Mouse (Mus musculus) forebrain, embryonic 14.5 days (tissue): ENCODE measurements around the gene Tubb5. TPM values are rescaled to one million over a fixed set of nuclear protein-coding genes. Genes with fewer than 3 reads are reported as not detected.

ENCODE experiments used
- microRNA-seq: library from miRNA; unstranded; fragments of <30 nt; microRNA quantifications from one replicate; pipeline ENCODE4, GENCODE M21; 2016
- polyA plus RNA-seq: library from polyadenylated mRNA; unstranded; fragments of >200 nt; fragmentation: Nextera tagmentation; extraction: Ambion mirVana; gene quantifications from 2 replicates; pipeline ENCODE4 v1.2.1, GENCODE M21; 2014

The Tubb5 gene
- polyA plus RNA-seq, 1 experiment from 2014 or later: 2,004 TPM

Small RNA genes lying within 50 kb of the gene (microRNA-seq; reads per million reads assigned to microRNA genes)
- not detected for gene Gm28033

Other genes starting within 250 kb of the Tubb5 start
- 0.51 TPM in 1 of 2 replicates, not detected in the other for gene Sfta2, start 236.8 kb downstream of the Tubb5 start, polyA plus RNA-seq
- gene Gm9573, start 211.7 kb downstream of the Tubb5 start, polyA plus RNA-seq: not detected in 2 replicates
- gene Mucl3, start 194.6 kb downstream of the Tubb5 start, polyA plus RNA-seq: not detected in 2 replicates
- 9.3 and 11.5 TPM in 2 replicates for gene Vars2, start 170.7 kb downstream of the Tubb5 start, polyA plus RNA-seq
- gene Gtf2h4, start 164.6 kb downstream of the Tubb5 start, polyA plus RNA-seq: 36.9 and 38.2 TPM in 2 replicates
- 62.0 and 74.5 TPM in 2 replicates for gene Ddr1, start 133.7 kb downstream of the Tubb5 start, polyA plus RNA-seq
- 4.6 and 5.0 TPM in 2 replicates for gene Ier3, start 16.6 kb downstream of the Tubb5 start, polyA plus RNA-seq
- 68.5 and 78.2 TPM in 2 replicates for gene Flot1, start 15.1 kb downstream of the Tubb5 start, polyA plus RNA-seq
- gene Mdc1, start 3.2 kb upstream of the Tubb5 start, polyA plus RNA-seq: 12.2 and 14.4 TPM in 2 replicates
- gene Nrm, start 23.0 kb upstream of the Tubb5 start, polyA plus RNA-seq: 23.9 and 29.6 TPM in 2 replicates
- 21.2 and 22.0 TPM in 2 replicates for gene Ppp1r18, start 27.3 kb upstream of the Tubb5 start, polyA plus RNA-seq
- gene Dhx16, start 41.5 kb upstream of the Tubb5 start, polyA plus RNA-seq: 29.3 and 31.8 TPM in 2 replicates
- gene 2310061I04Rik, start 59.1 kb upstream of the Tubb5 start, polyA plus RNA-seq: 30.4 and 34.3 TPM in 2 replicates
- gene Atat1, start 71.8 kb upstream of the Tubb5 start, polyA plus RNA-seq: 313 and 439 TPM in 2 replicates
- 58.4 and 68.8 TPM in 2 replicates for gene Mrps18b, start 78.1 kb upstream of the Tubb5 start, polyA plus RNA-seq
- gene Ppp1r10, start 78.1 kb upstream of the Tubb5 start, polyA plus RNA-seq: 34.9 and 44.5 TPM in 2 replicates
- gene Abcf1, start 131.5 kb upstream of the Tubb5 start, polyA plus RNA-seq: 55.8 and 78.1 TPM in 2 replicates
- 27.9 and 35.7 TPM in 2 replicates for gene Gnl1, start 141.5 kb upstream of the Tubb5 start, polyA plus RNA-seq
- 58.5 and 69.8 TPM in 2 replicates for gene Prr3, start 141.9 kb upstream of the Tubb5 start, polyA plus RNA-seq
- gene H2-T24, start 182.3 kb upstream of the Tubb5 start, polyA plus RNA-seq: 2.3 and 4.8 TPM in 2 replicates
- gene H2-T23, start 194.5 kb upstream of the Tubb5 start, polyA plus RNA-seq: 4.5 and 5.6 TPM in 2 replicates
- gene H2-T22, start 204.4 kb upstream of the Tubb5 start, polyA plus RNA-seq: 6.2 and 7.1 TPM in 2 replicates
- gene Gm6034, start 204.7 kb upstream of the Tubb5 start, polyA plus RNA-seq: not detected in 2 replicates
- not detected in 2 replicates for gene Gm11127, start 220.1 kb upstream of the Tubb5 start, polyA plus RNA-seq